Mouse (Mus musculus) left cerebral cortex, postnatal 14 days (tissue): ENCODE results near the gene Ubr1. TPM values are rescaled to one million over a fixed set of nuclear protein-coding genes. Genes with fewer than 3 reads are reported as not detected.
"Not testable (repeated sequence)": the region's sequence is repeated elsewhere in the genome, so short reads cannot be mapped to it uniquely, and the experiment has no call there.

Experiments
- DNase-seq, 2 experiments: peaks; one replicate each; pipeline ENCODE4 v3.0.0; 2021 to 2022; ENCODE audit warnings: low spot score in 2 of 2, mixed read lengths in 1 of 2
- intact Hi-C: fragments of 180-260 bp; cut with DNase I; formaldehyde crosslinking; loops from one replicate; pipeline ENCODE4 v1.15.1; 2025
- long read RNA-seq, 2 experiments: library from polyadenylated mRNA; stranded (forward); transcript quantifications; one replicate each; pipeline ENCODE4 v2.0.0; 2021
- total RNA-seq, 2 experiments: library from RNA; stranded (reverse); gene quantifications; 2 replicates each; pipeline ENCODE4 v1.2.3; 2021

Ubr1 gene
- 10 to 100 TPM; 39.3 to 40.4 TPM for total RNA-seq
- long read RNA-seq, experiment 1, full-length matches to known transcripts, result 2 of 14 reads
- long read RNA-seq, experiment 1, partial matches to known transcripts, result 10 of 14 reads
- long read RNA-seq, experiment 1, other reads (novel, unspliced or antisense), result 2 of 14 reads
- long read RNA-seq, experiment 2, partial matches to known transcripts, result 6 of 10 reads
- long read RNA-seq, experiment 2, other reads (novel, unspliced or antisense), result 4 of 10 reads

DNA sequence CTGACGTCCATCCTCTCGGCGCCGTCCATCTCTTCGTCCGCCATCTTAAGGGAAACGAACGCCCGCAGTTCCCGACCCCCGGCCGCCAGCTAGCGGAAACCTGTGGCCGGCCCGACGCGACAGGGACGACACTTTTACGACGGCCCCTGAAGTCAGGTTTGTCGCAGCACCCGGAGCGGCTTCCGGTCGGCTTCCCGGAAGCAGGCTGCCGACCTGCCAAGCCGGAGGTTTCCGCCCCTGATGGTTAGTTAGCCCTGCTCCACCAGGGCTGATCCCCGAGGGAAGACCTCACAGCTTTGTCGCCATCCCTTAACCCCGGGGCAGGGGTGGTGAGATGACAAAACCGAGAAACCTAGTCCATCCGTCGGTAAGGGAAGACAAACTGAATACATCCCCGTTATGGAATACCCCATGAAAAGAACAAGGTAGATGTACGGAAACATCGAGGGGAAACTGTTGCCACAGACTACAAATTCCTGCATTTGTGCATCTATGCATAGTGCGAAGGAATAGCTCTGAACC lies at the start of gene Ubr1:
Ubr1 (minus strand) TSS at position 157 of the 522 bp plus-strand sequence.
- peak; percentile 87 for DNase-seq
- intact Hi-C loops, result no loop called here

DNA sequence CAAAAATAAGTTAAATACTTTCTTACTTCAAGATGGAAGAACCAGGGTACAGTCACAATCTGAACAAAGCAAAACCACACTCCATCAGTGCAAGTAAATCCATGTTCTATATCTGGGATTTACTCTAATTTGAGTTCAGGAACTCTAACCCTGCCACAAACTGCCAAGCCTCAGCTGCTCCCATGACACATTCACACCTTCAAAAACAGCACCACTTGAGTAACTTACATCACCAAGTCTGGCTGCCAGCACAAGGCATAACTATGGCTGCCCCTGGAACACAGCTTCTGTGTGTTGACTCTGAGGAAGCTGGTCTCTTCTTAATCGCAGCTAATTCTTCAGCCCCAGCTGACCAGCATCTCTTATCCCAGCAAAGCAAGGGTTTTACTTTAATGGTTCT lies 46.6 kb upstream of the Ubr1 start:
- intact Hi-C loops, result no loop called here
- DNase-seq, result no peak

- DNase-seq, result no peak
- intact Hi-C loops, result no loop called here
Observed at GRCm38 (mm10) chr2:121016226-121016625, 45.7 kb upstream of the Ubr1 start.

- intact Hi-C loops, result no loop called here
- no peak for DNase-seq
Observed at GRCm38 (mm10) chr2:121015507-121015906, 45.0 kb upstream of the Ubr1 start.

GRCm38 (mm10) chr2:121012676-121013075 lies 42.2 kb upstream of the Ubr1 start:
- no peak for DNase-seq
- intact Hi-C loops, result no loop called here

GRCm38 (mm10) chr2:121009071-121009677 lies 38.7 kb upstream of the Ubr1 start:
- intact Hi-C loops, result no loop called here
- no peak for DNase-seq

DNA sequence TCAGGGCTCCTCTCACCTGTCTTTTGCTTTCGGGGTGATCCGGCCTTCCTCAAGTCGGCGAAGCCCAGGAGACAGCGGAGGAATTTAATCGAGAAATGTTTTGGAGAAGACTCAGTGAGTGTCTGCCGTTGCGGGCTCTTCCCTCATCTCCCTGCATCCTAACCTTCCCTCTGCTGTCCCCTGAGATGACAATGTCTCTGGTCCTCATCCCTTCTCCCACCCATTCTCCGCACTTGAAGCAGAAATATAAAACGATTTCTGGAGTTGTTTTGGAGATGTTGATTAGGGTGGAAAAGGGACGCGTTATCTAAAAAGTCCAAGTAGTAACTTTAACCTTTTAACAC lies 38.1 kb upstream of the Ubr1 start:
- DNase-seq, result no peak
- intact Hi-C loops, result no loop called here

- intact Hi-C loops, result no loop called here
- DNase-seq, result peak; percentile 79 to 84
Observed at GRCm38 (mm10) chr2:121007925-121008663, 37.6 kb upstream of the Ubr1 start, which contains the start of gene Ccndbp1. Gene Ccndbp1 (plus strand): TSS chr2:121008403.

DNA sequence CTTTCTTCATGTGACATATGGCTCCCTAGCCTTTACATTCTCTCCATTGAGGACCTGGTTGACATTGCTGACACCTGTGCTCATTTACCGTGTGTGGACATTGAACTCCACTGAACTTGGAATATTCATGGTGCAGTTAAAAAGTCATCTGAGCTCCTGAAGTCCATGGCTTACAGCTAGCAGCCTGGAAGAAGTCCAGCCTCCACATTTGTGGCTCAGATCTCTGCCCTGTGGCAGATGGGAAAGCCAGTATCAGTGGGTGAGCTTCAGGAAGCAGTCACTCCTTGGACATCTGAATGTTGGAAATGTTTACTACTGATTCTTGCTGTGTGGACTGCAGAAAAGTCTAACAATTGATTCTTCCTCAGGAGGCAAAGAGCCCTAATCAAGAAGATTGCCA lies 36.5 kb upstream of the Ubr1 start:
- DNase-seq, result no peak
- intact Hi-C loops, result no loop called here

DNA sequence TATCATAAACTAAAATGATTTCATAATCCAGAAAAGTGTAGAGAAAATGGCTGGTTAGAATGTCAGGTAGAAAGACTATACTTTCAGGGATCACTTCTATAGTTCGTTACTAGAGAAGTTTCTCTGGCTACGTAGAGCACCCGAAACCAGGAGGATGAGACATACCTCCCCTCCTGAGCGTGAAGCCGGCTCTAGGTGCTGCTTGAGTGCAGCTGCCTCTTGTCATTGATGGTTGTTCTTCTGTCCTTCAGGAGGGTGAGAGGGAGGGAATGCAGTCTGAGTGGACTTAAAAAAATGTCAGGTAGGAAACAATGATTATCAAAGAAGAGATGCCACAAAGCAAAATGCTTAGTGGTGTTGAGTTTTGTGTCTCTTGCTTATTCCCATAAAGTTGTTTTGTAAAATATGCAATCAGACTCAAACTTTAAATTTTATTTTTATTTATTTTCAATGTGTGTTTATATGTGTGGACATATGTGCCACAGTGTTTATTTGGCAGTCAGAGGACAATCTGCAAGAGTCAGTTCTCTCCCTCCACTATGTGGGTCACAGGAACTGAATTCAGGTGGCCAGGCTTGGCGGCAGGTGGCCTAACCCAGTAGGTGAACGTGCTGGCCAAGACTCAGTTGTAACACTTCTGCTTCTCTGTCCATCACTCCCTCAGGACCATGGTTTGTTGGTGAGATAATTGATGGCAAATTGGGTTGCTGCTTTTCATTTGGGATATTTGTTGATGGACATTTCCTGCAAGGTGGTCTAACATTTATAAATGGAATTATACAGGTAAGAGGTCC lies 33.7 kb upstream of the Ubr1 start:
- intact Hi-C loops, result no loop called here

DNA sequence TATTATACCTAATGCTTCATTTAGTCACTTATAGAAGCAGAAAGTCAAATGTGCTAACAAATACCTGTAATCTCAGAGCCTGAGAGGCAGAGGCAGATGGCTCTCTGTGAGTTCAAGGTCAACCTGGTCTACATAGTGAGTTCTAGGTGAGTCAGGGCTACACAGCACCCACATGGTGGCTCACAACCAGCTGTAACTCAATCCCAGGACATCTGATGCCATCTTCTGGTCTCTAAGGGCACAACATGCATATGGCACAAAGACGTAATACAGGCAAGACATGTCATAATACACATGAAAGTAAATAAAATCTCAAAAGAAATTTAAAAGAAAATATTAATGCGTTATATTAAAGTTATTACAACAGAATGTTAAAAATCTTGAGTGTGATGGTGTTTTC lies 33.1 kb upstream of the Ubr1 start:
- peak in 1 of 2 experiments; percentile 27 for DNase-seq
- intact Hi-C loops, result no loop called here

More for the DNA sequence above, 33.7 kb upstream of the Ubr1 start:
- no peak for DNase-seq

DNA sequence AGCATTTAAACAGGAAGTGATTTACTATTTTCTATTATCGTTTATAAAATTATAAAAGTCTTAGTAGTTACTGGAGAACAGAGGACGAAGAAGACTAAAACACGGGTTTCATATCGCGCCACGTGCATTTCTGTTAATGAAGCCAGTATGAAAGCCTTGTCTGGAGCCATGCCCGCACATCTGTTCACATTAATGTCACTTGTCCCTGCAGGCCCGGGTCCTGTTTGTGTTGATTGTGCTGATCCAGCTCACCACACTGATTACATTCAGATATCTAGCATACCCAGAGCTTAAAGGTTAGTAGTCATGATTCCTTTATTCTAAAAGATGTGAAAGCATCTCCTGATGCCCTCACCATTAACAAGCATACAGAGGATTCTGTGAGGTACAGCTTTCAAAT lies 28.3 kb upstream of the Ubr1 start:
- intact Hi-C loops, result no loop called here

GRCm38 (mm10) chr2:120996607-120997006 lies 26.1 kb upstream of the Ubr1 start:
- intact Hi-C loops, DNase-seq: not testable (repeated sequence)

More for the DNA sequence above, 28.3 kb upstream of the Ubr1 start:
- no peak for DNase-seq

DNA sequence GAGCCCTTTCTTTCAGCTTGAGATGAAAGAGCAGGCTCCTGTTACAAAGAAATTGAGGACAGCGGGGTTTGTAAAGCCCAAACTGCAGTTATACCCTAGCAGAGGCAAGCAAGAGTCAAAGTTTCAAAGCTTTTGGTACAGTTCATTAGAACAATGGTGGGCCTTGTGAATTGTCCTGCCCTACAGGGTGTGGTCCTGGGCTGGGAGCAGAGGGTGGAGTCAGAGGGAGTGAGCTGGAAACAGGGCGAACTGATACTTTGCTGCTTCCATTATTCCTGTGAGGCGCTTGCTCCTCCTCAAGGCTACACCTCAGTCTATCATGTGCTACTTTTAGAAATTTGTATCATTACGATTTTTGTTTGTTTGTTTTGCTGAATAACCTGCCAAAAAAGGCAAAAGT lies 20.7 kb upstream of the Ubr1 start:
- intact Hi-C loops, result no loop called here
- DNase-seq, result no peak

DNA sequence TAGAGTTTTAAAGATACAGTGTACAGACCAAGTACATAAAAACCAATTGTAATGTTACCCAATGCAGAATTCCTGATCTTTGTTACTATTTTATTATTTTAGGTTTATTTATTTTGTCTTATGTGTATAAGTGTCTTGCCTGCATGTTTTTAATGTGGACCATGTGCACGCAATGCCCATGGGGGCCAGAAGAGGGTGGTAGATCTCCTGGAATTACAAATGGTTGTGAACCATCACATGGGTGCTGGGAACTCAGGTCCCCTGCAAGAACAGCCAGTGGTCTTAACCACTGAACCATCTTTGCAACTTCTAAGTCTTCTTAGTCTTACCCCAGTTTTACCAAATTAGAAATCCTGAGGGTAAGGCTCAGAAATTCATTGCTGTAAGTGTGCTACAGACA lies 14.7 kb upstream of the Ubr1 start:
- DNase-seq, result no peak
- intact Hi-C loops, result no loop called here

DNA sequence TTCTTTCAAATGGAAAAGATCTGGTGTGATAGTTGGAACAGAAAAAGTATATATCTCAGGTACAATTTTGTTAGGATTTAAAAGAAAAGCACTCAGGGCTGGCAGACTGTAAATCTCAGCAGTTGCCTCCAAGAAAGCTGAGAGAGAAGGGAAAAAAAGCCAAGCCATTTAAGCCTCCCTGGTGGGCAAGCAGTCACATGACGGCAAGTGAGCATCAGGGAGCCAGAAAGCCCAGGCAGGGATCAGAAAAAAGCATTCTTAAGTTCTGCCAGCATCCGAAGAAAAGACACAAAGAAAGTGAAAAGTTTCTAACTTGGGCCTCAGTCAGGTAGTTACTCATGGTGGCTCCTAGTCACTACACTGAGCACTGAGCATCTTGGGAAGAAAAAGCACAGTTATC lies 13.1 kb upstream of the Ubr1 start:
- intact Hi-C loops, result no loop called here
- no peak for DNase-seq

- intact Hi-C loops, result no loop called here
Observed at GRCm38 (mm10) chr2:120980861-120981260, 10.3 kb upstream of the Ubr1 start.

GRCm38 (mm10) chr2:120979819-120980218 lies 9.3 kb upstream of the Ubr1 start:
- no peak for DNase-seq
- intact Hi-C loops, result no loop called here

More at GRCm38 (mm10) chr2:120980861-120981260, 10.3 kb upstream of the Ubr1 start:
- DNase-seq, result no peak

DNA sequence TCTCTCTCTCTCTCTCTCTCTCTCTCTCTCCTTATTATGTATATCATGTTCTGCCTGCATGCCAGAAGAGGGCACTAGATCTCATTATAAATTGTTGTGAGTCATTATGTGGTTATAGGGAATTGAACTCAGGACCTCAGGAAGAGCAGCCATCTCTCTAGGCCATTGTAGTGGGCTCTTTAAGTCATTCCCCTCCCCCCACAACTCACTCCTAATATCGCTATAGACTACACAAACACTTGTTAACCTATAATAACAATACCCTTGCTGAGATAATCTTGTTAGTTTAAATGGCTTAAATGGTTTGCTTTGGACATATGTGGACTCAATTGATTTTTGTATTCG lies 8.2 kb upstream of the Ubr1 start:
- no peak for DNase-seq
- intact Hi-C loops, result no loop called here
